Mouse (Mus musculus) adipocyte (in vitro differentiated cells): Measurements from ENCODE around the gene 4931422A03Rik.

ENCODE experiments used
- DNase-seq: peaks from one replicate; pipeline ENCODE4 v3.0.0-alpha.2; 2016; ENCODE audit warnings: low spot score

Gene 4931422A03Rik

GRCm38 (mm10) chr2:103969437-103970040, 58.6 kb downstream of the 4931422A03Rik start:
- no peak for DNase-seq

GRCm38 (mm10) chr2:103968919-103969436, 59.2 kb downstream of the 4931422A03Rik start:
- no peak for DNase-seq

DNA sequence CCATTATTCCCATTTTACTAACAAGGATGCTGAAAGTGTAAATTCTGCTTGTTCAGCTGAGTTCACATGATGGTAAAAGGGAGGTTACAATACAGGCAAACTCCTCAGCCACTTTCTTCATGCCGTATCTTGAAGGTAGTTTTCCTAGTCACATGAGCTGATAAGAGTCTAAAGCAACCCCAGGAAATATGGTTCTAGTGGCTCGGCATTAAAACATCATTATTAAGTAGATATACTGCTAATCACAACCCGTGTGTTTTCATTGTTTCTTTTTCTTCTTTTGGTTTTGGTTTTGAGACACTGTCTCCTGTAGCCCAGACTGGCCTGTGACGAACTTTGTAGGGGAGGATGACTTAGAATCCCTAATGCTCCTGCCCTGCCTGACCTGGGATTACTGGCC, 60.0 kb downstream of the 4931422A03Rik start:
- DNase-seq: no peak

DNA sequence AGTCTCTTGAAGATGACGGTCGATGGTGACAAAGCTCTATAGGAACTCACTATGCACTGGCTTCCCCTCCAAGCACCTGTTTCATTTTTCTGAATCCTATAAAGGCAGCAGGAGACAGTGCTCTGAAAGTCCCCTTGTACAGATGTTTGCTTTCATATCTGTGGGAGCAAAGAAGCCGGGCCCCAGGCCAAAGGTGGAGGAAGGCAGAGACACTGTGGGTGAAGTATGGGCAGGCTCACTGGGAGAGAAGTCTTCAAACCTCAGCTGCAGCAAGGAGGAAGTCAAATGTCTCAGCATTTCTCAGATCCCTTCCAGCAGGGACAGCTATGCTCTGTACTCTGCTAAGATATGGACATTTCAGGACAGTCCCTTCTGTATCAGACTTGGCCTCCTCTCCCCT, 62.8 kb downstream of the 4931422A03Rik start:
- no peak for DNase-seq

- DNase-seq: no peak
Measured at GRCm38 (mm10) chr2:103962349-103962748, 65.8 kb downstream of the 4931422A03Rik start.

- DNase-seq: no peak
Measured at GRCm38 (mm10) chr2:103959574-103959973, 68.6 kb downstream of the 4931422A03Rik start.

GRCm38 (mm10) chr2:103959066-103959465, 69.1 kb downstream of the 4931422A03Rik start:
- no peak for DNase-seq

- no peak for DNase-seq
Measured at GRCm38 (mm10) chr2:103958634-103959033, 69.5 kb downstream of the 4931422A03Rik start.

DNA sequence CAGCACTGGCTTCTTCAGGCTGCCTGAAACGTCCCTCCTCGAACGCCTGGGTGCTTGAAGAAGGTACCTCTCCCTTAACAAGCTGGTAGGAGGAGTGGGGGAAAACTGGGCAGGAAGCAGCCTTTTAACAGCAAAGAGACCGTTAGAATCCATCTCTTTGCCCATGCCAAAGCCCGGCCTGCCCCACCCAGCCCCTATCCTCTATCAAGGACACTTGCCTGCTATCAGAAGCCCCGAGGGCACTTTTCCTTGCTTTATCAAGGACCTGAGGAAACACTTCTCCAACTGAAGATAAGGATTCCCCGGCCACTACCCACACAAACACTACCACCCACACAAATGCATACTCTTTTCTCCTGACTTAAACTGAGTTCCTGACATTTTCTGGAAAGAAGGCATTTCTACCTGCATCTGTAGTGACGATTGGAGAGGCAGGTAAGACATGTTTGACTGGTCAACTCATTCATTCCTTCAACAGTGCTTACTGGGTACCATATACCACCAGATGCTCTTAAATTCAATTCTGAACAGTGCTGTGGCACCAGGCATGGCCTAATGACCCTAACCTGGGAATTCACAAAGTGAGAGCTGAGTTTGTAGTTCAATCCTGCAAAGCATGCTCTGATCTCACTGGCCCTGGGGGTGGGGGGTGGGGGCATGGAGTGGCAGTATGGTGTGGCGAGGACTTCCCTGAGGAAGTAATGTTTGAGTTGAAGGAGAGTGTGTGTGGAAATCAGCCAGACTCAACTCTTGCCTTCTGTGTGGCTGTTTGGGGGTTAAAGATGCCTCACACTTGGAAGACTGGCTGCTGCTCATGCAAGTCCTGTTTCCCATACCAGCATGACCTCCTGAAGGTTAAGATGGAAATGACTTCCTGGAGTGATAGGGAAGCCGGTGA, 70.3 kb downstream of the 4931422A03Rik start, which contains the start of gene Lmo2:
TSS of gene Lmo2 (plus strand) at position 338 of the 898 bp plus-strand sequence.
- DNase-seq: no peak

- no peak for DNase-seq
Measured at GRCm38 (mm10) chr2:103956867-103957266, 71.3 kb downstream of the 4931422A03Rik start.

- no peak for DNase-seq
Measured at GRCm38 (mm10) chr2:103955714-103956113, 72.4 kb downstream of the 4931422A03Rik start.

DNA sequence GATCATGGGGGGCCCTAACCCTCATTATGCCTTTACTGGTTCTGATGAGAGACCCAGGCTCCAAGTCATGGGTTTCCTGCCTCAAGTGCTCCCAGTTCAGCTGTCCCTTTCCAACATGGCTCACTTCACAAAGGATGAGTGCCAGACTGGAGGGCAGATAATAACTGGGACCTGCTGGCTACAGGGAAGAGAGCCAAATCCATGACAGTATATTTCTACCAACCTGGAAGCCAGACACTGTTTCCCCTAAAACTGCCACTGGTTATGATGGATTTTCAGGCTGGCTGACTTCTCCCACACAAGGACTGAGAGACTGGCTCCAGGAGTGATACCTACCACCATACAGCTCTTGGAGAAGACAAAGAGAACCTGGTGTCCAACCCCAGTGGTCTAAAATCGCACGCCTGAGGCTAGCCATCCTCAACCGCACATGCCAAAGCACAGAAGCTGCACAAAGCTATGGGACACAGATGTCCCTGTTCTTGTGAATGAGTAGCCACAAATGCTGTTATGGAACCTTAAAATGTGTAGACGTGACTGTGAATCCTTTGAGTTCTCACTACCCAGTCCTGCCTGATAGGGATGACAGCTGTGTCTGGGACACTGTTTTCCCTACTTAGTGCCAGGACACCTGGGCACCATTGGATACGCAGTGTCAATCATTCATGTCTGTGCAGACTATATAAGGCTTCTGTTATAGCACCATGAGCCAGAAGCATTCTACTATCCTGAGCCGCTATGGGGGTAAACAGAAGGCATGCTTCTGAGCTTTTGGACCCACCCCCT, 74.9 kb downstream of the 4931422A03Rik start:
- DNase-seq: no peak

GRCm38 (mm10) chr2:103947982-103948655, 80.0 kb downstream of the 4931422A03Rik start:
- DNase-seq: no peak

- DNase-seq: no peak
Measured at GRCm38 (mm10) chr2:103946892-103947291, 81.3 kb downstream of the 4931422A03Rik start.

DNA sequence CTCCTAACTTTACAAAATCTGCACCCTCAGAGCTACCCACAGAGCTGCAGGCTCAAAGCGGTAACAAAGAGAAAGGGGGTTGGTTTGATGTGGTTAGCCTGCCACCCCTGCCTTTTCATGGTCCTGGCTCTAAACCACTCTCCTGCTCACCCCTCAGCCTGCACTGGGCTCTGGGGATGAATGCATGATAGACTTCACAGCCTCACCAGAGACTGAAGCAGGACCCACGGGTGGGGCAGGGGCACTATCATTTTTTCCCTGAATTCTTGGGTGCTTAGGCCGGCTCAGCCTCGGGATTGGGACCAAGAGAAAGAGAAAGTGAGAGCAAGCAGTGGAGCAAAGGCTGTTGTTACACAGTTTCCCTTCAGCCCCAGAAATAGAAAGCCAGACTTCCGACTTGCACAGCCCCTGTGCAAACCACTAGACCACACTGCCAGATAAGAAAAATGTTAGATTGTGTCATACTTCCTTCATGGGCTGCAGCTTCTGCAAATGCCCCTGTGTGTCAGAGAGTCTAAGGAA, 82.5 kb downstream of the 4931422A03Rik start:
- DNase-seq: no peak

- no peak for DNase-seq
Measured at GRCm38 (mm10) chr2:103944859-103945258, 83.3 kb downstream of the 4931422A03Rik start.

DNA sequence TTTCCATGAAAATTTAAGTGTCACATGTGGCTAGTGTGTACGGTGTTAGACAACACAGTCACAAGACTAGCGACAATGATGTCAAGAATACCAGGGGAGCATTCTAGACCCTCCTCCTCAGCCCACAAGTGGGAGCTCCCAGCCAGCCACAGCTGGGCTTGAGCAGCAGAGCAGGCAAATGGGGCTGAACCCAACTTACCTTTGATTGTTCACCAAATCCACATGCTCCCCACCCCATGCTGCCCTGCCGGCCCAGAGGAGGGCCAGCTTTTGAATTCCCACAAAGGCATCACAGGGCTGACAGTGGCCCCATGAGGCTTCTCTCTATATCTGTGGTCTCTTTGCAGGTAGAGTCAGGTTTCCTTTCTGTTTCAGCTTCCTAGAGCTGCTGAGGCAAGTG, 87.1 kb downstream of the 4931422A03Rik start:
- no peak for DNase-seq

DNA sequence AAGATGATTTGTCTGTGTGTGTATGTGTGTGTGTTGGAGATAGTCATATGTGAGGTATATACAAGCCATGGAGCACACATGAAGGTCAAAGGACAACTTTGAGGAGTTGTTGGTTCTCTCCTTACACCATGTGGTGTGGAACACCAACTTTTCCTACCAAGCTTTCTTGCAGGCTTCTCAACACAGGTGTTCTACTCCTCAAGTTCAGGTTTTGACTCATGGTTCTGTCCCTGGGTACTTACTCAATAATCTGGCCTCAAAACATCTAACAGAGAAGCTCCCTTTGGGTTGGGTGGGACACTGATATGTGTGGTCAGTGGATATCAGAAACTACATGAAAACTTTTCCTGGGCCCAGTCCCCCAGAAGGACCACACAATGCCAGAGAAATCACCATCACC, 89.2 kb downstream of the 4931422A03Rik start:
- no peak for DNase-seq

- no peak for DNase-seq
Measured at GRCm38 (mm10) chr2:103938573-103938972, 89.6 kb downstream of the 4931422A03Rik start.

- DNase-seq: no peak
Measured at GRCm38 (mm10) chr2:103937670-103938069, 90.5 kb downstream of the 4931422A03Rik start.

DNA sequence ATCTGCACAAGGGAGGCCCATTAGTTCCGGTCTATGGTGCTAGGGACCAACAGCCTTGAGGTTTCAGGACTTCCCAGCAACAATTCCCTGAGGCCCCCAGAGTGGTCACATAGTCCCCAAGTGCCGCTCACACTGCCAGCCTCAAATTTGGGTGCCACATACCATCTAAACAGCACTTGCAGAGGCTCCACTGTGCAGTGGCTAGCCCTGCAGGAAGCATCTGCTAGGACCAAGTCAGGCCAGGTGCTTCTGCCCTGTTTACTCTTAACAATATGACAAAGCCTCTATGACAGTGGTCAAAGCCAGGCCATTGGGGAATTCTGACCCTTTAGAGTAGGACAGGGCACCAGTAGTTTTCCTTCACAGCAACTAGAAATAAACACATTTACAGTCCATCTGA, 91.5 kb downstream of the 4931422A03Rik start:
- no peak for DNase-seq
